Mouse (Mus musculus): ENCODE data around the gene Zdhhc24.

DNA sequence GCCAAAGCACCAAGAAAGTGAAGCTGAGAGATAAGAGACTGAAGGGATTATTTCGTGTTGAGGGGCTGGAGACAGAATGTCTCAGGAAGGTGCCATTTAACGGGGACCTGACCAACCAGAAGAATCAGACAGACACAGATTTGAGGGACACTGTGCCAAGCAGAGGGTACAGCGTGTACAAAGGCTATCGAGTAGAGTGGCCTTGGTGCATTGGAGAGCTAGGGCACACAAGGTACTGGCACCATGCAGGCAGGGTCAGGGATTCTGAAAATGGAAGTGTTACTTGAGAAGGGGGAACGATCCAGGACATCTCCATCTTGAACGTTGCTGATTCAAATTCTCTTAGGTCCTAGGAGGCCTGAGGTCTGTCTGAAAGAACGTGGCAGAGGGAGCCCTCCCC lies 30.9 kb downstream of the Zdhhc24 start:
- TF ChIP-seq CTCF (IDR thresholded peaks at IDR 0.05; ENCODE audit: control insufficient read depth, insufficient read depth, insufficient read length) (no peak), MYOD1 (IDR thresholded peaks at IDR 0.05; ENCODE audit: control insufficient read depth, insufficient read length, low read depth) (no peak), MAX (IDR thresholded peaks at IDR 0.05) (no peak)

All from C2C12 (cell line).